Mouse (Mus musculus) liver (tissue): ENCODE measurements around the gene Cort.
"Not testable (repeated sequence)": the region's sequence is repeated elsewhere in the genome, so short reads cannot be mapped to it uniquely, and the experiment has no call there.

Experiments used
- DNase-seq: peaks from one replicate; pipeline ENCODE4 v3.0.0-alpha.2; 2020; ENCODE audit warnings: mixed read lengths

The Cort gene

DNA sequence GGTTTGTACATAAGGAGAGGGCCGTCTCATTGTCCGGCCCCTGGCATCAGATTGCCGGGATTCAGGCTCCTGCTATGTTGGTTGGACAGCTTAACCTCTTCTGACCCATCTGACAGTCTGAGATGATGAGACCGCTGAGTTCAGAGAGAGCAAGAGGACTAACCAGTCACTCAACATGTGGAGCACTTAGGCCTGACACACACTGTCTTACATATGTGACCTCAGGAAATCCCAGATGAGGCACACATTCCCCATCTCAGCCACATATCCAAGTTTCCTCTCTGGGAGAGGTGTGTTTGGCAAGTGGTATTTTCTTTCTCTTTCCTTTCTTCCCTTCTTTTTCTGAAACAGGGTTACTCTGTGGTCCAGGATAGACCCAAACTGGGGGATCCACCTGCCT, 18.6 kb upstream of the Cort start:
- DNase-seq, result no peak

DNA sequence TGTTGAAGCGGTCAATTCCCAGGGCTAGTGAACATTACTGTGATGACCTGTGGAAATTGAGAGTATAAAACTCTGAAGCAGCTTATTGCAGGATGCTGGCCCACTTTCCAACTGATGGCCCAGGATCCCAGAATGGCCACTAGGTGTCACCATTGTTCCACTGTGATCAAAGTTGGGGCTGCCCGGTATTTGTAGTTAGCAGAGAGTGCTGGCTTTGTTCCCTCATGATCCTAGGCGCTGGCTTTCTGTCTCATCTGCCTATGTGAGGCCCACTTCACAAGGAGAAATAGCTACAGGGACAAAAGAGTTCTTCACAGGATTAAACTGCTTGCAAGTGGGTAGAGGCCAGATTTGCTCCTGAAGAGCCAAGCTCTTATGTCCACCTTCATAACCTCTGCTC, 17.9 kb upstream of the Cort start:
- DNase-seq, result peak; percentile 77

DNA sequence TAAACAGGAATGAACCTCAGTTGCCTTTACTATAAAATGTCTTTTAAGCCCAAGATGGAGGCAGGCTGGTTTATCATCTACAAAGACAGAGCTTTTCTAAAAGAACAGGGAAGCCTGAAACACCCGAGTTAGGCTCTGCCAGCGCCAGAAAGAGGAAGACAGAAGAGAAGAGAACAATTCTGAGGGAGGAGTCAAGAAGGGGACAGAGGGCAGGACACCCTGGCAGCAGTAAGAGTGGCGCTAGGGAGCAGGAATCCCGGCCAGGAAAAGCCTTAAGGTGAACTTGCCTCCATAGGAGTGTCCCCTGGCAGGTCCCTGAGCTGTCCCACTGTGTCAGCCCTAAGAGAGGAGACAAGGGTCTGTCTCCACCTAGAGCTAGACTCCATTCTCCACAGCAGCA, 17.0 kb upstream of the Cort start:
- DNase-seq, result no peak

DNA sequence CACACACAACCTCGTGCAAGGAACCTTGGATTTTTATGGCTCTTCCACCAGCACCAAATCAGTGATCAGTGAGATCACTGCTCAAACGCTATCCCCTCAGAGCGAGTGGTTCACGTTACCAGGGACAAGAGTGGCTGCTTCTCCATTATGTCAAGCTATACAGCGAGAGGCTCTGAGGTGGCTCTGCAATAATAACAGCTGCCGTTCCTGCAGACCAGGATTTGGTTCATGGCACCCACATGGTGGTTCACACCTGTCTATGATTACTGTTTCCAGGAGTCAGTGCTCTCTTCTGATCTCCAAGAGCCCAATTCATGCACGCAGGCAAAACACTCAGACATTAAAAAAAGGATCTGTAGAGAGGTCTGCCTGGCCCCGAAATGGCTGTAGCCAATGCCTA, 12.0 kb upstream of the Cort start:
- no peak for DNase-seq

DNA sequence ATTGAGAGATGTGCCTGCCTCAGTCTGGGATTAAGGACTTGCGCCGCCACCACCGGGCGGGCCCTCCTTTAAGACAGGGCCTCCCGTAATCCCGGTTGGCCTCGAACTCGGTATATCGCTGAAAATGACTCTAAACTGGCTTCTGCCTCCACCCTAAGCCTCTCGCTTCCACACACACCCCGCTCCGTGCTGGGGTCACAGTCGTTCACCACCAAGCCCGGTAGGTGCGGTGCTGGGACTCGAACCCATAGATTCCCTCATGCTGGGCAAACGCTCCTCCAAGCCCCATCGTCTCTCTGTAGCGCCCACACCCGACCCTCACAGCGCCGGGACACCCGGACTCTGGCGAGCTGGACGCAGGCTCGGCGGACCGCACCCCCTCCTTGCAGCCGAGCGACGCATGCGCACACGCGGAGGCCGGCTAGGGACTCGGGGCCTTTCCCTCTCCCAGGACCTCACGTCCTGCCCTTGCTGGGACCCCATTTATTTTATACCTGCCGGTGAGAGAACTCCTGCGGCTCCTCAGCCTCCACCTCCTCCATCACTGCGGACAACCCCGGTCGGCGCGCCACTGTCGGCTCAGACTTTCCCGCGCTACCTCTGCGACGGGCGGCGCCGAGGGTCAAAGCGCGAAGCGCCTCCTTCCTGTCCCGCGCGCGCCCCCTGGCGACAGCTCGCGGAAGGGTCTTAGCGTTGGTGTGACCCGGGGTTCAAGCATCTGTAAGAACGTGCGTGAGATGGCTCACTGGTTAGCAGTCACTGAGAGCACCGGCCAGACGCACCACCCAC, 10.6 kb upstream of the Cort start, which contains the start of gene Cenps:
TSS of gene Cenps (minus strand) at position 648 of the 789 bp plus-strand sequence.
- peak; percentile 93 for DNase-seq

DNA sequence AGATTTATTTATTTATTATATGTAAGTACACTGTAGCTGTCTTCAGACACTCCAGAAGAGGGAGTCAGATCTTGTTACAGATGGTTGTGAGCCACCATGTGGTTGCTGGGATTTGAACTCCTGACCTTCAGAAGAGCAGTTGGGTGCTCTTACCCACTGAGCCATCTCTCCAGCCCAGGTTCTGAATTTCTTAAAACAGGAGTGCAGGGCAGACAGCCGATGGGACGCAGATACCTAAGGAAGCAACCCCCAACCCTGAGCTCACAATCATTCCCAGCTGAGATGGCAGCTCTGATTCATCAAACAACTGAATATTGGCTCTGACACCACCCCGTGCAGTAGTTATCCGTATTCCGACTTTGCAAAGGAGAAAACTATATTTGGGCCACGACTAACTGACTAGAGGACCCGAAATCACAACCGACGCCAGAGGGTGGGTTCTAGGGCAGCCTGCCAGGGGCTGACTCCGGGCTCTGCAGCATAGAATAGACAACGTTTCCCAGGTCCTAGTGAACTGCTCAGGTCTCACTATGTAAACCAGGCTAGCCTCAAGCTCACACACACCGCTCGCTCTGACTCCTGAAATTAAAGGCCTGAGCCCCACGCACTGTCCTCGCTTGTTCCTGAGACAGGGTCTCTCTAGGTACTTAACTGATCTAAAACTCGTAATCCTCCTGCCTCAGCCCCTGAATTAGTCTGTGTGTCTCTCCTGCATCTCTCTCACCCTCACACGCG, 9.7 kb upstream of the Cort start:
- DNase-seq, result no peak

DNA sequence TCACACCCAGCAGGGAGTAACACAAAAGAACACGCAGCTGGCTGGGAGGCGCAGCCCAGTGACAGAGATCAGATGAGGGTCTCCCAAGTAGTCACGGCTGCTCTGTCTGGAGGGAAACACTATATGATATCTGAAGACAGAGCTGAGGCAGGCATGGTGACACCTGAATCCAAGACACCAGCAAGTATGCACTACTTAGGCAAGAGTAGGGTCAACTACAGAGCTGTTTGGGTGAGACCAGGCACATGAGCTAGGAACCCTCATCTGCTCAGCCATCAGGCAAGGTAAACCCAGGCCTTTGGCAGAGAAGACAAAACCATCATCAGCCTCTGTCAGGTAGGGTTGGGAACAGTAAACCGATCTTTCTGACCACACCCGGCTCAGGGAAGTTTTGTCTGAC, 6.8 kb upstream of the Cort start:
- no peak for DNase-seq

DNA sequence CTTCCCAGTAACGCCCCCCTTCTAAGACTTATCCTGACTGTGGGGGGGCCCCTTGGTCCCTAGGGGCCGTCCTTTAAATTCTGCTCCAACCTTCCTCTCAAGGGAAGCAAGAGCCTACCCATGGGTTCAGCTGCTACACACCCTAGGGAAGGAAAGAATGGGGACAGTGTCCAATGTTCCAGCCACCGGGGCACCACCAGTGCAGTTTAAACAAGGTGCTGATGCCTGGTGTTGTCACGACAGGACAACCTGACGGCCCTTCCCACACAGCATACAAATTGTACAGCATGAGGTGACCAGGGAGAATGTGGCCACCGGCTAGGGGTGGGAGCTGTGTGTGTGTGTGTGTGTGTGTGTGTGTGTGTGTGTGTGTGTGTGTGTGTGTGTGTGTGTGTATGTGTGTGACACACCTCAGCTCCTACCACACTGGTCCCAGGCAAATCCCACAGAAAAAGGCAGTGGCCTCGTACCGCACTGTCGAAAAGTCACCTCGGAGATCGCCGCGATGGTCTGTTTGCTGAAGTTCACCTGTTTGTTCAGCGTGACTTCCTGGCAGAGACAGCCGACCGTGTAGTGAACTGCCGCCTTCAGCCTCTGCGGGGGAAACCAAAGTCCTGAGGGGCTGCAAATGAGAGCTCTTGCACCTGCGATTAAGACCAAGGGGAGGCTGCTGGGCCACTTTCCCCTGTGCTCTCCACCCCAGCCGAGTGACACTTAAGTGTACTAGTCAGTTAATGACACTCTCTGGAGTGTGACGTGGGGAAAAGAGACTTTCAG, 5.4 kb upstream of the Cort start:
- peak; percentile 30 for DNase-seq

DNA sequence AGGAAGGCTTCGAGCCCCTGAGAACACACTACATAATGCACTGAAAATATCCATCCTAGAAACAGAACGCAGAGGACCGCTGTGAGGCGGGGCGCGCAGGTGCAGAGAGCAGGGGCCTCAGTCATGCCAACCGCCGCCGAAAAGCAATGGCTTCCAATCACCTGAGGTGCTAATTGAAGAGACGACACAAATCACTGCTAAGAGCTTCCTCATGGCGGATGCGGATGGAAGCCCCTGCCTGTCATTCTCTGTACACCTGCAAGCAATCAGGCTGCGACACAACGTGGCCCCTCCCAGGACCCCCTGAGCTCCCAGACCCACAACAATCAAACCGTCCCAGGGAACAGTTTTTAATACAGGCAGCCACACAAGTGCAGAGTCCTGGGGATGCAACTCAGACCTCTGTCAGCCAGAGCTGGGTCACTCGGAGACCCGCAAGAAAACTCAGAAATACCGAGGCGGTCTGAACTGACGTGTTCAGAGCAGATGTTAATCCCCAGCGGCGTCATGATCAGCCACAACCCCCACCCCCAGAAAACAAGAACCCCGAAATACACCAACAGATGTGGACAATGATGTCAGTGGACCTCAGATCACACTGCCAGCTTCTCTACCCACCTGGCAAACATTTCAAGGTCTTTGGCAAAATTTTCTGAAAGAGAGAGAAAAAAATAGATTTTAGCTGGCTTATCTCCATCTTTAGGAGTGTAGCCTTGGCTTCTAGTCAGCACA, 4.6 kb upstream of the Cort start:
- no peak for DNase-seq

DNA sequence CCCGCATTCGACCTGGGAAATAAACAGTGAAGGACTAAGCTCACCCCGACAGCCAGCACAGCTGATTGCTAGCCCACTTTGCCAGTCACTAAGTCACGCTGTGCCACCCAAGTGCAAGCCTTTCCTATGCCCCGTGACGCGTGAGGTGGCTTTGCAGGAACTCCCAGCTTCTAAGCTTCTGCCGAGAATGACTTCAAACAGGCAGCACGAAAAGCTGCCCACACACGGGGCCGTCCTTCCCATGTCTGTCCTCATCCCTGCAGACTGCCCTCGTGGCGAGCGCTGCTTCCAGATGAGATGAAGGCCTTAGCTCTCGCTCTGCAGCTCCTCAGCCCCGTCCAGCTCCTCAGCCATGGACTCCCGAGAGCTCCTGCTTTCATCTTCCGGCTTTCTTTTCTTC, 1.9 kb upstream of the Cort start:
- DNase-seq, result no peak

DNA sequence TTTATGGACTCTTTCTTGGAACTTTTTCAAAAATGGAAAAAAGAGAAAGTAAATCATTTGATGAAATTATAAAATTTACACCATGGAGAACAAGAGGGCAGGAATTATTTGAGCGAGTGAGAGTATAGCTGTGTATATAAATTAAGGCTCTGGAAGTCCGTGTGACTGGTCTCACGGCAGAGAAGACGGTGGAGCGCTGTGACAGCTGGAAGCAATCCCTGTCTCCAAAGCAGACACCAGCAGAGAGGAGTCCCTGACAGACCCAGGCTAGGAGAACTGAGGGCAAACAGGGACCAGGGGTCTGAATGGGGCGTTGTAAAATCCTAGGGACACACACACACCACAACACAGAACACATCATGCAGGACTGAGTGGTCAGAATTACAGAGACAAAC, 451 bp downstream of the Cort start:
- DNase-seq, result no peak

DNA sequence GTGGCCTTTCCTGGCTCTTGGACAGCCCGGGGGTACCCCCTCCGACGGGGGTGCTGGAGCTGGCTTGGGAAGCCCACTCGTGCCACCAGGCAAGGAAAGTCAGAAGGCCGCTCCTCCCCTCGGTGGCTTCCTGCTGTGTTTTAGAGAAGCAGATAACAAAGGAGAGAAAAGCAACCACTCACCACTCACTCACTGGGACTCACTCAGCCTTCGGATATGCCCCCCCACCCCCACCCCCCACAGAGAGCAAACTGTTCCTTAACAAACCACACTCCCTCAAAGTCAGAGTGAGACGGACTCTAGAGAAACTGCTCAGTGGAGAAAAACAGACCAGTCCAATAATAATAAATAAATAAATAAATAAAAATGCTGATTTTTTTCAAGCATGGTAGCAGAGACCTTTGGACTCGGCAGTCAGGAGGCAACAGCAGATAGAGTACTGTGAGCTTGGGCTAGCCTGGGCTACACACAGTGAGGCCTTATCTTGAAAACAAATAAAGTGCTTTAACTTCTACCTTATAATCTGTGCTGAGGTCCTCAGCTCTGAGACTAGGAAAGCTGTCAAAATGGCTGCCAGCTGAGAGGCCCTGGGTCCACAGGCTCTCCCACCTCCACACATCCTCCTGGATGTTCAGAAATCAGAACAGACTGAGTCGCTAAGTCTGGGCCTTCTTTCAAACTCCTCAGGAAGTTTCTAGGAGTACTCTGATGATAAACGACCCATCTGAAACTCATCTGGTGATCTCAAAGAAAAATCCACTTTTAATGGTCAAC, 1.0 kb downstream of the Cort start:
- no peak for DNase-seq

DNA sequence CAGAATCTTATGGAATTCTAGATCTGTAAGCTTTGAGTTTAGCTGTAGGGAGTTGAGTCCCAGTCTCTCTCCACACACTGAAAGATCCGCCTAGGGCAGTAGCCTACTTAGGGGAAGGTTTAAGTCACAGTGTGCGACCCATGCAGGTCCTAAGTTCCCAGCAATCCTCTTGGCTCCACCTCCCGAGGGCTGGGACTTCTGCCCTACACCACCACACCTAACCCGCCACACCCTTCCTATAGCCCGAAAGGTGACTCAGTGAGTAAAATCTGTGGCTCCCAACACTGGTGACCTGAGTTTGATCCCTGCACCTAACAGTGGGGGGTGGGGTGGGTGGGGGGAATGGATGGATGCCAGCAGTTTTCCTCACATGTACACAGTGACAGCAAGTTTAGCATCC, 3.1 kb downstream of the Cort start:
- DNase-seq, result no peak

DNA sequence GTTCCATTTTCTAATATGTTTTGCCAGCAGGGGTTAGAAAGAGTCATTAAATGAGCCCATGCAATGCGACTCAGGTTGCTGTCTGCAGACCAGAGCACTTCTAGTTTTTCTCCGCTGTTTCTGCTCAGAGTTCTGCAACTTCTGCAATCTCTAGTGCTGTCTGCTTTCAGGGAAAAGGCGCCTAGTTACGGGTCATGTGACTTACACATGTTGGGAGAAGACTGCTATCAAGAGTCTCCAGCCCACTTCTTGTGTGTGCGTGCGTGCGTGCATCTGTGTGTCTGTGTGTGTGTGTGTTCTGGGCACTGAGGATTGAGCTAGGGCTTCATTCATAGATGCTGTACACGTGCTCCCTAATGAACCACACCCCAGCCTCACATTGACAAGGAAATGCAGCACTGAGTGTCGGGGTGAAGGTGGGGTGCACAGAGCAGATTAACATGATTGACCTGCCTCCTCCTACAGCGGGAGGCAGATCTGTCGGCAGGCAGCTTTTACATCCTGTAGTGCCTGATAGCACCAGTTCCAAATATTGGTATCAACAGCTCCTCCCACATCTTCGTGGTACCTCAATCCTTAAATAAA, 6.5 kb downstream of the Cort start:
- DNase-seq, result peak; percentile 23

DNA sequence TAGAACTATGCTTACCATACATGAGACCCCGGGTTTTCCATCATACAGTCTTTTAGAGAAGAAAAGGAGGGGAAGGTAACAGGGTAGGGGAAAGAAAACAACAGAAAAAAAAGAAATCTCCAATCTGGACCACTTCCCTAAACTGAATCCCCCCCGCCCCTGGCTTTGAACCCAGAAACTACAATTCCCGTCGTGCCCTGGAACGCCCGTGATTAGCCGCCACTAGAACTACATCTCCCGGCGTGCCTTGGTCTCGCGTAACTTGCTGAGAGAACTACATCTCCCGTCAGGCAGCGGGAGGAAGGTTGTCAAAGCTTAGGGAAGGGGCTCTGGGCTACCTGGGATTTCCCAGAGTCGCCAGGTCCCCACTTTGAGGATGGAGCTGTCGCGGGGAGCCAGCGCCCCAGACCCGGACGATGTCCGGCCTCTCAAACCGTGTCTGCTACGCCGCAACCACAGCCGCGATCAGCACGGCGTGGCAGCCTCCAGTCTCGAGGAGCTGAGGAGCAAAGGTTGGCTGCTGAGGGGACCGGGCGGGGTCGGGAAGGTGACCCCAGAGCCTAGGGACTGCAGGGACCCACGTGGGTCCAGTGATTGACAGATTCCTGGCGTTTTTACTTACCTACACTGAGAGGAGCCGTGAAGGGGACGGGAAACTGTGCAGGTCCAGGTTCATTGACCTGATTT, 22.5 kb downstream of the Cort start, which contains the start of gene Dffa:
TSS of gene Dffa (plus strand) at position 272 of the 687 bp plus-strand sequence.
- DNase-seq, result peak; percentile 85

DNA sequence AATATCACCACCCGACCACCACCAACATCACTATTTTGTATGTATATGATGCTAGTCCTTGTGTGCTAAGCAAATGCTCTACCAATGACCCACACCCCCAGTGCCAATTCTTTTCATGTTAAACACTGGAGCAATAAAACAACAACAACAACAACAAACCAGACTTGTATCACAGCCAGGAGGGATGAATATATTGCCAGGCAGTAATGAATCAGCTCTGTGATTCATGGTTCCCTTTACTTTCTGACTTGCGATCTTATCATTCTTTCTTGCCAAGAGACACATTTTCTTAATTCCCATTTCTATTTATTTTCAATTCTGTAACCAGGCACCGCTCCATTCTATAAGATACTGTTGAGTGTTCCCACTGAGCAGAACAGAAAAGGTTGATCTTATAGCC, 25.1 kb downstream of the Cort start:
- no peak for DNase-seq

DNA sequence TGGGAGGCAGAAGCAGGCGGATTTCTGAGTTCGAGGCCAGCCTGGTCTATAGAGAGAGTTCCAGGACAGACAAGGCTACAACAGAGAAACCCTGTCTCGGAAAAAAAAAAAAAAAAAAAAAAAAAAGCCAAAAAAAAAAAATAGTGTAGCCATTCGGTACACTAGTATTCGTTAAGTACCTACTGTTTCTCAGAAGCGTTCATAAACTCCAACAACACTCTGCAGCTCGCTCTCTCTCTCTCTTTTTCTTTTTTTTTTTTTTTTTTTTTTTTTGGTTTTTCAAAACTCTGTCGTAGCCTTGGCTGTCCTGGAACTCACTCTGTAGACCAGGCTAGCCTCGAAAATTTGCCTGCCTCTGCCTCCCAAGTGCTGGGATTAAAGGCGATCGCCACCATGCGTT, 26.1 kb downstream of the Cort start:
- not testable (repeated sequence) for DNase-seq

DNA sequence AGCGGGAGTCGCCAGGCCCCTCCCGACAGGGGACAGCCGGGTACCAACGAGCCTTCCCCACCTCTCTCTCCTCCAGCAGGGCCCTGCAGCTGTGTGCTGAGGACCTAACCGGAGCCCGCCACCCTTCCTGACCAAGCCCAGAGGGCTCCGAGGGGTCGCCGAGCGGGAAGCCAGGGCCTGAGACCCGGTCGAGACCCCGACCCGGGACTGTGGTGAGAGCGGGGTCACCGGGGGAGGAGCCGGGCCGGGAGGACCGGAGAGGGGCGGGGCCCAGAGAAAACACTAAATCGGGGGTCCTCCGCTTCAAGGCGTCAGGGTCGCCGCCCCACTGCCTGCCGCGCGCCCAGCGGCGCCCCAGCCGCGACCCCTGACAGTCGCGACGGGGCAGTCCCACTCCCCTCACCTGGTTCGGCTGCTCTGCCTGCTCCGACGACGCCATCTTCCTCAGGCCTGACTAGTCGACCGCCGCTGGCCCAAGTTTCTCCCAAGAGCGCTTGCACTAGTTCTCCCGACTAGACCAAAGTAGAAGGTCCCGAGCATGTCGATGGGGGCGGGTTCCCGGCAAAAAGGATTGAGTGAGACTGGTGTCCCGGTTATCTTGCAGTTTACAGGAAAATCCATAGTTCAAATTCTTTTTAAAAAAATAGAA, 27.1 kb downstream of the Cort start, which contains the start of gene Pex14:
TSS of gene Pex14 (minus strand) at position 508 of the 649 bp plus-strand sequence.
- peak; percentile 90 for DNase-seq

DNA sequence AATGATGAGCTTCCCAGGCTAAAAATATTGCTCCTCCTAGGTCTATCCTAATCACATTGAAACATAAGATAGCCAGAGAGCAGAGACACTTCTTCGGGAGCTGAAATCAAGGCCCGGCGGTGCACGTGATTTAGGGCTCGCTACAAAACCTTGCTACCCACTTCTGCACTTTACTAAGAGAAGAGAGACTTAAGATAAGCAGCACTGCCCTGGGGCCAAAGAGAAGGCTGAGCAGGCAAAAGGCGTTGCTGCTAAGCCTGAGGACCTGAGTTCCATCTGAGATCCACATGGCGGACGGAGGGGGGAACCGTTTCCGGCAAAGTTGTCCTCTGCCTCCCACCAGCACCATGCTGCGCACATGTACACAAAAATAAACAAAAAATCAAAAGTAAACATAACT, 28.0 kb downstream of the Cort start:
- no peak for DNase-seq

DNA sequence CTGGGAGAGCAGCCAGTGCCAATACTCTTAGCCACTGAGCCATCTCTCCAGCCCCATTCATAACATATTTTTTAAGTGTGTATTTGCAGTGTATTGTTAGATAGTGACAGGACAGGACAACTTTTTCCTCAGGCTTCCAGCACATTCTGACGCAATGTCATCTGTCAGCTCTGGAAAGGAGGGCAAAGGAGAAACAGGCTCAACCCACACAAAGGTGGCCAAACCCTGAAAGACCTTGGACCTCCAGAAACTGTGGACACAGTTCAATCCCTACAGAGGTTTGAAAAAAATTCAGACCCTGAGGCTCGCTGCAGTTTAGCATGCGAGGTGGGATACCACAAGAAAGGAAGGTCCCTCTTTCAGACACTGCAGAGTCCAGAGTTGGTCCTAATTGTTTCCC, 28.6 kb downstream of the Cort start:
- DNase-seq, result no peak
